ENCODE assay signal across 13 mouse cellular contexts in genomic region chr1:165726986-165727385, GRCm38 (mm10).
"Had no signal": no experiment of that assay in that cellular context is flagged by ENCODE, and none has a peak within 500 bp of the region (broad histone marks: within the 10 kb centered on the region; RNA-seq: fewer than 3 reads in every experiment).

No protein-coding gene starts in this region.

- H3K4me3 ChIP-seq: kidney, embryonic 15.5 days; left cerebral cortex, adult 2 months; limb, embryonic 10.5 days; liver, embryonic 15.5 days; stomach, embryonic 15.5 days had no signal

- H3K9me3 ChIP-seq: kidney, embryonic 15.5 days; limb, embryonic 10.5 days; liver, embryonic 15.5 days; stomach, embryonic 15.5 days had no signal

- ATAC-seq: lung, postnatal 0 days; midbrain, embryonic 16.5 days had no signal

- H3K36me3 ChIP-seq: kidney, embryonic 15.5 days; limb, embryonic 10.5 days; liver, embryonic 15.5 days; stomach, embryonic 15.5 days had no signal

- H3K27me3 ChIP-seq: kidney, embryonic 15.5 days; liver, embryonic 15.5 days; stomach, embryonic 15.5 days had no signal

- H3K9ac ChIP-seq: kidney, embryonic 15.5 days; liver, embryonic 15.5 days; stomach, embryonic 15.5 days had no signal

- H3K27ac ChIP-seq: left cerebral cortex, adult 2 months; limb, embryonic 10.5 days; liver, embryonic 15.5 days; stomach, embryonic 15.5 days had no signal

- DNase-seq: kidney, postnatal 25 days; lung, adult 2 months; lung, postnatal 36 days; right cerebral cortex, postnatal 14 days; thymus, postnatal 36 days had no signal

- H3K4me2 ChIP-seq: kidney, embryonic 15.5 days; liver, embryonic 11.5 days; liver, embryonic 15.5 days; stomach, embryonic 15.5 days had no signal

- H3K4me1 ChIP-seq: stomach, embryonic 15.5 days had no signal
